Mouse (Mus musculus): Measurements from ENCODE around the gene Mup21. TPM values are rescaled to one million over a fixed set of nuclear protein-coding genes. Genes with fewer than 3 reads are reported as not detected.
"Not testable (repeated sequence)": the region's sequence is repeated elsewhere in the genome, so short reads cannot be mapped to it uniquely, and the experiment has no call there.

The Mup21 gene
- polyA plus RNA-seq (2015; fragmentation: Nextera tagmentation; extraction: Ambion mirVana) = not detected in 2 replicates

- Histone ChIP-seq H3K4me1 (ENCODE audit: control insufficient read depth, low read depth, low read length) (no peaks in the 10 kb centered on the region), H3K4me3 (ENCODE audit: low read depth, low read length) (no peak within 1 kb of the TSS), H3K27me3 (ENCODE audit: control insufficient read depth, insufficient read depth, low read depth, low read length) (no peaks in the 10 kb centered on the region), H3K36me3 (ENCODE audit: control insufficient read depth, insufficient read depth) (no peaks in the 10 kb centered on the region), H3K27ac (ENCODE audit: low read length) (no peak within 1 kb of the TSS), H3K9ac (ENCODE audit: low read depth, low read length) (no peak within 1 kb of the TSS), H3K9me3 (replicated peaks; ENCODE audit: control insufficient read depth, low read length) (no peaks in the 10 kb centered on the region), H3K4me2 (ENCODE audit: low read depth, low read length) (no peak within 1 kb of the TSS)
- ATAC-seq (ENCODE audit: low read depth) = no peak
- WGBS (ENCODE audit: insufficient replicate concordance) = 38% methylated on average over 2 of the region's 2 CpGs
These were observed at the start of gene Mup21 for GRCm38 (mm10) chr4:62150811-62151210. Mup21 (minus strand) TSS chr4:62150863.

- Histone ChIP-seq H3K27me3 (ENCODE audit: control insufficient read depth, insufficient read depth, low read depth, low read length) (no peaks in the 10 kb centered on the region), H3K4me3 (ENCODE audit: low read depth, low read length) (no peak overlapping the region), H3K27ac (ENCODE audit: low read length) (no peak overlapping the region), H3K9me3 (replicated peaks; ENCODE audit: control insufficient read depth, low read length) (no peaks in the 10 kb centered on the region), H3K9ac (ENCODE audit: low read depth, low read length) (no peak overlapping the region), H3K36me3 (ENCODE audit: control insufficient read depth, insufficient read depth) (no peaks in the 10 kb centered on the region), H3K4me2 (ENCODE audit: low read depth, low read length) (no peak overlapping the region), H3K4me1 (ENCODE audit: control insufficient read depth, low read depth, low read length) (no peaks in the 10 kb centered on the region)
- WGBS (ENCODE audit: insufficient replicate concordance) = 48% methylated on average over 7 of the region's 7 CpGs
- no peak for ATAC-seq (ENCODE audit: low read depth)
These were observed 49.4 kb upstream of the Mup21 start for GRCm38 (mm10) chr4:62199923-62200529.

- no peak overlapping the region for H3K27ac ChIP-seq (ENCODE audit: low read length)
- no peak for ATAC-seq (ENCODE audit: low read depth)
- H3K4me3 ChIP-seq (ENCODE audit: low read depth, low read length) = no peak overlapping the region
- H3K9me3 ChIP-seq (replicated peaks; ENCODE audit: control insufficient read depth, low read length) = peaks cover 8% of the 10 kb centered on the region
- H3K36me3 ChIP-seq (ENCODE audit: control insufficient read depth, insufficient read depth) = peaks cover 17% of the 10 kb centered on the region
- H3K9ac ChIP-seq (ENCODE audit: low read depth, low read length) = no peak overlapping the region
- no peaks in the 10 kb centered on the region for H3K27me3 ChIP-seq (ENCODE audit: control insufficient read depth, insufficient read depth, low read depth, low read length)
- no peak overlapping the region for H3K4me2 ChIP-seq (ENCODE audit: low read depth, low read length)
- no peaks in the 10 kb centered on the region for H3K4me1 ChIP-seq (ENCODE audit: control insufficient read depth, low read depth, low read length)
These were observed 38.1 kb upstream of the Mup21 start for GRCm38 (mm10) chr4:62188778-62189177.

- no peak overlapping the region for H3K9ac ChIP-seq (ENCODE audit: low read depth, low read length)
- no peaks in the 10 kb centered on the region for H3K27me3 ChIP-seq (ENCODE audit: control insufficient read depth, insufficient read depth, low read depth, low read length)
- no peak overlapping the region for H3K27ac ChIP-seq (ENCODE audit: low read length)
- no peak overlapping the region for H3K4me2 ChIP-seq (ENCODE audit: low read depth, low read length)
- 27% methylated on average over 5 of the region's 5 CpGs for WGBS (ENCODE audit: insufficient replicate concordance)
- no peaks in the 10 kb centered on the region for H3K9me3 ChIP-seq (replicated peaks; ENCODE audit: control insufficient read depth, low read length)
- no peak overlapping the region for H3K4me3 ChIP-seq (ENCODE audit: low read depth, low read length)
- H3K4me1 ChIP-seq (ENCODE audit: control insufficient read depth, low read depth, low read length) = no peaks in the 10 kb centered on the region
- no peak for ATAC-seq (ENCODE audit: low read depth)
- no peaks in the 10 kb centered on the region for H3K36me3 ChIP-seq (ENCODE audit: control insufficient read depth, insufficient read depth)
These were observed 26.6 kb upstream of the Mup21 start for GRCm38 (mm10) chr4:62177282-62177681.

- no peaks in the 10 kb centered on the region for H3K9me3 ChIP-seq (replicated peaks; ENCODE audit: control insufficient read depth, low read length)
- H3K4me2 ChIP-seq (ENCODE audit: low read depth, low read length) = no peak overlapping the region
- H3K27me3 ChIP-seq (ENCODE audit: control insufficient read depth, insufficient read depth, low read depth, low read length) = no peaks in the 10 kb centered on the region
- no peak for ATAC-seq (ENCODE audit: low read depth)
- no peaks in the 10 kb centered on the region for H3K36me3 ChIP-seq (ENCODE audit: control insufficient read depth, insufficient read depth)
- H3K9ac ChIP-seq (ENCODE audit: low read depth, low read length) = no peak overlapping the region
- WGBS (ENCODE audit: insufficient replicate concordance) = 54% methylated on average over 4 of the region's 4 CpGs
- no peak overlapping the region for H3K4me3 ChIP-seq (ENCODE audit: low read depth, low read length)
- no peaks in the 10 kb centered on the region for H3K4me1 ChIP-seq (ENCODE audit: control insufficient read depth, low read depth, low read length)
- H3K27ac ChIP-seq (ENCODE audit: low read length) = no peak overlapping the region
These were observed 23.8 kb upstream of the Mup21 start for GRCm38 (mm10) chr4:62174471-62174870.

- not testable (repeated sequence) for H3K27ac ChIP-seq (ENCODE audit: low read length); H3K9ac ChIP-seq (ENCODE audit: low read depth, low read length); ATAC-seq (ENCODE audit: low read depth); H3K4me1 ChIP-seq (ENCODE audit: control insufficient read depth, low read depth, low read length); H3K9me3 ChIP-seq (replicated peaks; ENCODE audit: control insufficient read depth, low read length); H3K4me2 ChIP-seq (ENCODE audit: low read depth, low read length); H3K36me3 ChIP-seq (ENCODE audit: control insufficient read depth, insufficient read depth); H3K27me3 ChIP-seq (ENCODE audit: control insufficient read depth, insufficient read depth, low read depth, low read length); H3K4me3 ChIP-seq (ENCODE audit: low read depth, low read length)
- WGBS (ENCODE audit: insufficient replicate concordance) = 72% methylated on average over 13 of the region's 13 CpGs
These were observed 17.0 kb upstream of the Mup21 start for GRCm38 (mm10) chr4:62167636-62168035.

- Histone ChIP-seq H3K9me3 (replicated peaks; ENCODE audit: control insufficient read depth, low read length) (no peaks in the 10 kb centered on the region), H3K27me3 (ENCODE audit: control insufficient read depth, insufficient read depth, low read depth, low read length) (no peaks in the 10 kb centered on the region), H3K4me2 (ENCODE audit: low read depth, low read length) (no peak overlapping the region), H3K27ac (ENCODE audit: low read length) (no peak overlapping the region), H3K9ac (ENCODE audit: low read depth, low read length) (no peak overlapping the region), H3K4me1 (ENCODE audit: control insufficient read depth, low read depth, low read length) (no peaks in the 10 kb centered on the region), H3K4me3 (ENCODE audit: low read depth, low read length) (no peak overlapping the region), H3K36me3 (ENCODE audit: control insufficient read depth, insufficient read depth) (no peaks in the 10 kb centered on the region)
- WGBS (ENCODE audit: insufficient replicate concordance) = 41% methylated on average over 1 of the region's 1 CpGs
- ATAC-seq (ENCODE audit: low read depth) = no peak
These were observed 7.7 kb upstream of the Mup21 start for GRCm38 (mm10) chr4:62158401-62158800.

GRCm38 (mm10) chr4:62133706-62134105, 17.0 kb downstream of the Mup21 start:
- no peak for ATAC-seq (ENCODE audit: low read depth)
- no peak overlapping the region for H3K4me3 ChIP-seq (ENCODE audit: low read depth, low read length)
- H3K27me3 ChIP-seq (ENCODE audit: control insufficient read depth, insufficient read depth, low read depth, low read length) = no peaks in the 10 kb centered on the region
- no peaks in the 10 kb centered on the region for H3K4me1 ChIP-seq (ENCODE audit: control insufficient read depth, low read depth, low read length)
- 54% methylated on average over 7 of the region's 7 CpGs for WGBS (ENCODE audit: insufficient replicate concordance)
- H3K4me2 ChIP-seq (ENCODE audit: low read depth, low read length) = no peak overlapping the region
- H3K9ac ChIP-seq (ENCODE audit: low read depth, low read length) = no peak overlapping the region
- peaks cover 2% of the 10 kb centered on the region for H3K9me3 ChIP-seq (replicated peaks; ENCODE audit: control insufficient read depth, low read length)
- H3K27ac ChIP-seq (ENCODE audit: low read length) = no peak overlapping the region
- H3K36me3 ChIP-seq (ENCODE audit: control insufficient read depth, insufficient read depth) = no peaks in the 10 kb centered on the region

GRCm38 (mm10) chr4:62103366-62103765, 47.3 kb downstream of the Mup21 start:
- not testable (repeated sequence) for H3K4me2 ChIP-seq (ENCODE audit: low read depth, low read length); H3K4me1 ChIP-seq (ENCODE audit: control insufficient read depth, low read depth, low read length); H3K27me3 ChIP-seq (ENCODE audit: control insufficient read depth, insufficient read depth, low read depth, low read length); H3K36me3 ChIP-seq (ENCODE audit: control insufficient read depth, insufficient read depth); H3K9me3 ChIP-seq (replicated peaks; ENCODE audit: control insufficient read depth, low read length); H3K27ac ChIP-seq (ENCODE audit: low read length); ATAC-seq (ENCODE audit: low read depth); H3K4me3 ChIP-seq (ENCODE audit: low read depth, low read length); H3K9ac ChIP-seq (ENCODE audit: low read depth, low read length)
- WGBS (ENCODE audit: insufficient replicate concordance) = 34% methylated on average over 2 of the region's 2 CpGs
